Comparison of ENCODE assay signal across 15 mouse cellular contexts in genomic region chr6:145471638-145472247, GRCm38 (mm10).
DNase-seq lines count a peak whose midpoint lies in the region; ATAC-seq lines count a peak whose summit lies in the region.
"Had no signal": no experiment of that assay in that cellular context is flagged by ENCODE, and none has a peak within 500 bp of the region (broad histone marks: within the 10 kb centered on the region; RNA-seq: fewer than 3 reads in every experiment).

No protein-coding gene starts in this region.

- intact Hi-C loops in heart, postnatal 36 days (cut with DNase I) = no loop called here

- H3K36me3 ChIP-seq in hindbrain, embryonic 12.5 days = no peaks in the 10 kb centered on the region
- H3K36me3 ChIP-seq in hindbrain, embryonic 16.5 days (ENCODE audit: control insufficient read depth, insufficient read depth, low read length) = no peaks in the 10 kb centered on the region
- no peaks in the 10 kb centered on the region for H3K36me3 ChIP-seq in midbrain, embryonic 12.5 days
- no peaks in the 10 kb centered on the region for H3K36me3 ChIP-seq in midbrain, embryonic 16.5 days (ENCODE audit: control insufficient read depth, insufficient read depth, low read length)
- H3K36me3 ChIP-seq: embryonic facial prominence, embryonic 10.5 days; heart, embryonic 13.5 days; liver, embryonic 13.5 days had no signal

- 61% methylated on average over 11 of the region's 11 CpGs for whole genome bisulfite sequencing in hindbrain, embryonic 12.5 days
- 28% methylated on average over 11 of the region's 11 CpGs for WGBS in hindbrain, embryonic 16.5 days
- WGBS in midbrain, embryonic 12.5 days = 66% methylated on average over 11 of the region's 11 CpGs
- WGBS in midbrain, embryonic 16.5 days = 36% methylated on average over 11 of the region's 11 CpGs

- no peaks in the 10 kb centered on the region for H3K9me3 ChIP-seq in hindbrain, embryonic 12.5 days (replicated peaks)
- H3K9me3 ChIP-seq in hindbrain, embryonic 16.5 days (ENCODE audit: control insufficient read depth, low read length) = no peaks in the 10 kb centered on the region
- no peaks in the 10 kb centered on the region for H3K9me3 ChIP-seq in midbrain, embryonic 12.5 days
- H3K9me3 ChIP-seq in midbrain, embryonic 16.5 days (replicated peaks; ENCODE audit: control insufficient read depth, low read length, poor library complexity, severe bottlenecking) = no peaks in the 10 kb centered on the region
- H3K9me3 ChIP-seq: embryonic facial prominence, embryonic 10.5 days; heart, embryonic 13.5 days had no signal

- no peak overlapping the region for H3K4me3 ChIP-seq in hindbrain, embryonic 12.5 days
- no peak overlapping the region for H3K4me3 ChIP-seq in hindbrain, embryonic 16.5 days (ENCODE audit: low read length)
- H3K4me3 ChIP-seq in midbrain, embryonic 12.5 days = no peak overlapping the region
- no peak overlapping the region for H3K4me3 ChIP-seq in midbrain, embryonic 16.5 days (ENCODE audit: low read depth, low read length)
- H3K4me3 ChIP-seq: embryonic facial prominence, embryonic 10.5 days; heart, embryonic 13.5 days; liver, embryonic 13.5 days had no signal

- DNase-seq in urinary bladder, postnatal 14 days (ENCODE audit: low spot score) = no peak
- DNase-seq in heart, postnatal 36 days = no peak
- DNase-seq: adrenal gland, adult 8-10 months; cerebellum, adult 9-10 months; gastrocnemius, postnatal 14 days; kidney, postnatal 36 days; liver, embryonic 13.5 days had no signal

- ATAC-seq in hindbrain, embryonic 12.5 days (ENCODE audit: low FRiP score) = peak; percentile 71
- no peak for ATAC-seq in hindbrain, embryonic 16.5 days
- ATAC-seq in midbrain, embryonic 12.5 days (ENCODE audit: low FRiP score, low read depth) = peak; percentile 21; the same call in 1 of the 2 replicates
- no peak for ATAC-seq in midbrain, embryonic 16.5 days
- 0 out of 2 replicates have a peak, but pooled peaks have one; percentile 53 for ATAC-seq in erythroid progenitor cell, adult 5-6 weeks (replicated peaks; ENCODE audit: low FRiP score, poor library complexity, severe bottlenecking)
- peak; percentile 94 for ATAC-seq in megakaryocyte-erythroid progenitor cell, adult 5-6 weeks (replicated peaks; ENCODE audit: low FRiP score, low TSS enrichment, poor library complexity, severe bottlenecking)

- H3K27me3 ChIP-seq in hindbrain, embryonic 12.5 days = no peaks in the 10 kb centered on the region
- H3K27me3 ChIP-seq in hindbrain, embryonic 16.5 days (replicated peaks; ENCODE audit: control insufficient read depth, insufficient read depth, low read length) = no peaks in the 10 kb centered on the region
- 0 out of 2 replicates have a peak, but pooled peaks cover 7% of the 10 kb centered on the region for H3K27me3 ChIP-seq in midbrain, embryonic 12.5 days
- no peaks in the 10 kb centered on the region for H3K27me3 ChIP-seq in midbrain, embryonic 16.5 days (ENCODE audit: control insufficient read depth, insufficient read depth, low read depth, low read length)
- H3K27me3 ChIP-seq: heart, embryonic 13.5 days; liver, embryonic 13.5 days had no signal

- no peak overlapping the region for H3K4me2 ChIP-seq in hindbrain, embryonic 12.5 days (replicated peaks)
- no peak overlapping the region for H3K4me2 ChIP-seq in hindbrain, embryonic 16.5 days (ENCODE audit: low read length)
- H3K4me2 ChIP-seq in midbrain, embryonic 12.5 days (replicated peaks) = no peak overlapping the region
- H3K4me2 ChIP-seq in midbrain, embryonic 16.5 days (ENCODE audit: low read length) = no peak overlapping the region
- H3K4me2 ChIP-seq: heart, embryonic 13.5 days; liver, embryonic 13.5 days had no signal

- H3K9ac ChIP-seq in hindbrain, embryonic 12.5 days = no peak overlapping the region
- no peak overlapping the region for H3K9ac ChIP-seq in hindbrain, embryonic 16.5 days (ENCODE audit: low read depth, low read length)
- H3K9ac ChIP-seq in midbrain, embryonic 12.5 days (replicated peaks) = no peak overlapping the region
- no peak overlapping the region for H3K9ac ChIP-seq in midbrain, embryonic 16.5 days (ENCODE audit: low read depth, low read length)
- H3K9ac ChIP-seq: heart, embryonic 13.5 days; liver, embryonic 13.5 days had no signal

- peaks cover 10% of the 10 kb centered on the region; the same call in 1 of the 2 replicates for H3K4me1 ChIP-seq in hindbrain, embryonic 12.5 days
- peaks cover 6% of the 10 kb centered on the region; the same call in 1 of the 2 replicates for H3K4me1 ChIP-seq in hindbrain, embryonic 16.5 days (ENCODE audit: control insufficient read depth, insufficient read depth, low read depth, low read length)
- peaks cover 9% of the 10 kb centered on the region; the same call in 1 of the 2 replicates for H3K4me1 ChIP-seq in midbrain, embryonic 12.5 days
- peaks cover 8% of the 10 kb centered on the region; the same call in 1 of the 2 replicates for H3K4me1 ChIP-seq in midbrain, embryonic 16.5 days (ENCODE audit: control insufficient read depth, insufficient read depth, low read length)
- H3K4me1 ChIP-seq: liver, embryonic 13.5 days had no signal

- no peak overlapping the region for H3K27ac ChIP-seq in hindbrain, embryonic 12.5 days
- H3K27ac ChIP-seq in hindbrain, embryonic 16.5 days (ENCODE audit: low read depth, low read length) = no peak overlapping the region
- H3K27ac ChIP-seq in midbrain, embryonic 12.5 days (replicated peaks) = no peak overlapping the region
- no peak overlapping the region for H3K27ac ChIP-seq in midbrain, embryonic 16.5 days (ENCODE audit: low read length)
- H3K27ac ChIP-seq: embryonic facial prominence, embryonic 10.5 days; heart, embryonic 13.5 days; liver, embryonic 13.5 days had no signal

Comparison
In these comparisons a context has a peak if more than half of its experiments do, and no peak if none do; other contexts are left out.
1. ATAC-seq: peak in hindbrain, embryonic 12.5 days (single experiment), midbrain, embryonic 12.5 days (single experiment), erythroid progenitor cell, adult 5-6 weeks (single experiment) and megakaryocyte-erythroid progenitor cell, adult 5-6 weeks (single experiment); none in hindbrain, embryonic 16.5 days (single experiment) and midbrain, embryonic 16.5 days (single experiment).